Mouse (Mus musculus): Measurements from ENCODE around the gene Srprb. TPM values are rescaled to one million over a fixed set of nuclear protein-coding genes. Genes with fewer than 3 reads are reported as not detected.
"Not testable (repeated sequence)": the region's sequence is repeated elsewhere in the genome, so short reads cannot be mapped to it uniquely, and the experiment has no call there.

Gene Srprb
- total RNA-seq, 2 experiments from 2014 or later: 4.7 to 8.0 TPM

DNA sequence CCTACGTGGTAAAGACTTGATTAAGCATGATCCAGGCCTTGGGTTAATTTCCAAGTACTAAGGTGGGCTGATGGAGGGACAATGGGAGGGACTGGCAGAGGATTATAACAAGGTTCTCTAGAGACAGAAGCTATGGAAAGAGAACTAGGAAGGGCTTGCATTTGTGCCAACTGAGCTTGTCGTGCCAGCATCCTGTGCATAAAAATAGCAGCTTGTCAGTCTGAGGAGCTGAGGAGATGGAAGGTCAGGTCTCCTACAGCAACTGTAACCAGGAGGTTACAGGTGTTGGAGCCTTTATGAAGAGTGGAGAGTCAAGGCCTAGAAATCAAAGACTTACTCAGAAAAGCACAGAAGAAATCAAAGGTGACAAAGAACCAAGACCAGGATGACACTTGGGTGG lies 11.7 kb upstream of the Srprb start:
- ATAC-seq (replicated peaks; ENCODE audit: low FRiP score, poor library complexity, severe bottlenecking): no peak

DNA sequence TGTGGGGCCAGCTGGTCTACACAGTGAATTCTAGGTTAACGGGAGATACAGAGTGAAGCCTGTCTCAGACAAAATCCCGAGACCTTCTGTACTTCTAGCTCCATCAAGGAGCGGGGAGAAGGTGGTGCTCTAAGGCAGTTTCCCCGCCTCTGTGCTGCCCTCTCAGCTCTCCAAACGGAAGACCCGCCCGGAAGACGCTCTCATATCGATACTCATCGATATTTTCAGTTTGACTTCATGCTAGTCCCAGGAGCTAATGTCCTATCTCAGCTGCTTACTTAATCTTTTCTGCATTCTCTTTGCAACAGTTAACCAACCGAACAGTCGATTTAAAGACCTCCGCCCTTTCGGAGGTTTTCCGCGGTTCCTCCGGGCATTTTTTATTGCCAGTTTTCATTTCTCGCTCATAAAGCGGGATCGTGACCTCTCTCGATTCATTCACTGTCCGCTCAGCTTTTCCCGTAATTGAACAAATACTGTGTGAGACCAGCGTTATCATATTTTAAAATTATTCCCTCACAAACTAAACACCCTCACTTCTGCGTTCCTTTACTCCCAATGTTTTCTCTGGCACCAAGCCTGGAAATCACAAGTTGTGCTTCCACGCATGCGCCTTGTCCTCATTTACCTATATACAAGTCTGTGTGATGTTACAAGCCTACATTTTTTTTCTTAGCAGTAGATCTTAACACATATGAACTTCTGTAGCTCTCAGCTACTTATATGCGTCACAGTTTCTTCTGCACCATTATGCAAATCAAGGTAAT lies 10.9 kb upstream of the Srprb start:
- no peak for ATAC-seq (replicated peaks; ENCODE audit: low FRiP score, poor library complexity, severe bottlenecking)

DNA sequence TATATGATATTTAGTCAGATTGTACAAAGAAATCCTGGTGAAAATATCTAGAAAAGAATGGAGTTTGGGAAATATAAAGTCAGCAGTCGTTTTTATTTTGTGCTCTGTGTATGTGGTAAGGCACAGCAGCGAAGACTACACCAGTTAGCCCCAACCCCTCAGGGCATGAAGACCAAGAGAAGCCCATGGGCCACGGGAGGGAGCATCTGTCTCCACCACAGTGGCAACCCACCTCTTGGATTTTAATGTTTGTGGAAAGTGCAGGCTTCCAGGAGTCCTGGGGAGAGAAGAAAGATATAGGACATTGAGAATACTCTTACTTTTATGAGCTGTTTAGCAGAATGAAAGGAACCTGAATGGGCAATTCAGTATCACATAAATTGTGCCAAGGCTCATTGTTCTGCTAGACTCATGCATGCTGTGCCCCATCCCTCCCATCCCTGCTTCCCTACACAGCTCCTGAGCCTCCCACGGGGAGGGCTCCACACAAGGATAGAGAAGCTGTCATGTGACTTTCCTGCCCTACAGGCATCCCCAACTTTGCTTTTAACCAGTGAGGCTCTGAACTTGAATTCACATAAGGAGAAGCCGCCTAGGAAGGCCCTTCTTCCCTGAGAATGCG lies 7.0 kb upstream of the Srprb start:
- no peak for ATAC-seq (replicated peaks; ENCODE audit: low FRiP score, poor library complexity, severe bottlenecking)

DNA sequence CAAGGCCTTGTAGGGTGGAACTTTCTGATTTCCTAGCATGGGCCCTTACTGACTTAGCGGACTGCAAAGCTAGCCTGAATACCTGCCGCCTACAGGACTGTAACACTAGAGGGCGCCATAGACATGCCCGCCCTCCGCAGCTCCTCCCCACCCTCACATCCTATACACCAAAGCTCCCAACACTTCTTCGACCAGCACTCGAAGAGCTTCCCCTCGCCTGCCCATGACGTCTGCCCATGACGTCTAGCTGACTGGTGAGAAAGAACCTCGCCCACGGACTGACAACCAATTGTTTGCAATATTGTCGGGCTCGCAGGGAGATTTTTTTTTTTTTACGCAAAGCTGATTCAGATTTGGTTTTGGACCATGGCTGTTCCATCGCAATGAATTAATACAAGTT lies 5.9 kb upstream of the Srprb start:
- ATAC-seq (replicated peaks; ENCODE audit: low FRiP score, poor library complexity, severe bottlenecking): peak; percentile 97

DNA sequence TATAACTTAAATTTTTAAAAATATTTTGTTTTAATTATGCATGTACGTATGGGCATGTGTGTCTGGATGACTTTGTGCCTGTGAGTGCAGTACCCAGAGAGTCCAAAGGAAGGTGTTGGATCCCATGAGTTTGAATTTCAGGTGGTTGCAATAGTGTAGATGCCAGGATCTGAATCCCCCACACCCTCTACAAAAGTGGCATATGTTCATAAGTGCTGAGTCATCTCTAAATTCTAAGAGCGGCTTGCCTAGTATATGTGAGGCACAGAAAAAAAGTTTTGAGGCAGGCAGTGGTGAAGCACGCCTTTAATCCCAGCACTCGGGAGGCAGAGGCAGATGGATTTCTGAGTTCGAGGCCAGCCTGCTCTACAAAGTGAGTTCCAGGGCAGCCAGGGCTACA lies 3.8 kb upstream of the Srprb start:
- ATAC-seq (replicated peaks; ENCODE audit: low FRiP score, poor library complexity, severe bottlenecking): no peak

DNA sequence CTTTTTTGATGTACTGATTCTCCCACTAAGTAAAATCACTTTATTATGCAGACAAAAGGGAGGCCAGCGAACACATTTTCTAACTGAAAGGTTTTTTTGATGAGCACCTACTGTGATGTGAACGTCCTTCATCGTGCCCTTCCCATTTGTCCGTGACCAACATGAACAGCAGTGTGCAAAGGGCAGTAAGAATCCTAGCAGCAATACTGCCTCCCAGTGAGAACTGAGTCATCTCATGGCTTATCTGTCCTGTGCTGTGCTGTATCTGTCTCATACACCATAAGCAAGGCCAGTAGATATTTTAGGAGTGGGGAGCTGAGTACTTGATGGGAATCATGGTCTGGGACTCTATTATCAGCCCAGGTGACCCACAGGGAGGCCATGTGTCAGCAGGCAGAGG lies 13.5 kb downstream of the Srprb start:
- no peak for ATAC-seq (replicated peaks; ENCODE audit: low FRiP score, poor library complexity, severe bottlenecking)

DNA sequence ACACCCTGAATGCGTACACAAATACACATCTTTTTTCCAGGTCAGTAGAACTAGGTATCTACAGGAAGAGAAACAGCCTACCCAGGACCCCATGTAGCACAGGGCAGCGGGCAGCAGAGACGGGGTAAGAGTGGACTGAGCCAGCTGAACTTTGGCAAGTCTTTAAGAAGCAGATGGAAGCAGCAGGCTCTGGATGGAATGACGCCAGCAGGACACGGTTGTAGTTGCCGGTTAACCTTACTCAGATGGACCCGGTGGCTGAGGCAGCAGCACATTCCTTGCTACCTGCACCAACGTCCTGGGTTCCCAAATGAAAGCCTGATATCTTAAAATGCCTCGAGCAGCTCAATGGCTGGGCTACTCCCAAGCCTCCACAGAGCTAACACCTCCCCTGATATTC lies 15.2 kb downstream of the Srprb start:
- no peak for ATAC-seq (replicated peaks; ENCODE audit: low FRiP score, poor library complexity, severe bottlenecking)

DNA sequence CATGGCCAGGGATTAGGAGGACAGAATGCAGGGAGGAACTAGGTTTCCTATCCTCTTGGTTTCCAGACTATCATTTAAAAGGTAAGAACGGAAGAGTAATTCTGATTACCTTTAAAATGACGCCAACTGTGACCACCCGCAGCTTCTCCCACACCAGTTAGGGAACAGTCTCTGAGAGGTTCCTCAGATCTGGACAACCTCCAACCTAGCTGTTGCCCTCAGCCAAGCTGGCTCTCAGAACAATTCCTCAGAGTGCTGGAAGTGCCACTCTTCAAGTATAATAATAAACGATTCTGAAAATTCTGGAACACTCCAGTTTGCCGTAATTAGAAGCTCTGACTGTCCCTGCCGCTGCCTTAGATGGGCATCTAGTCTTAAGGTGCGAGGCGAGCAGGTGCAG lies 16.0 kb downstream of the Srprb start:
- no peak for ATAC-seq (replicated peaks; ENCODE audit: low FRiP score, poor library complexity, severe bottlenecking)

DNA sequence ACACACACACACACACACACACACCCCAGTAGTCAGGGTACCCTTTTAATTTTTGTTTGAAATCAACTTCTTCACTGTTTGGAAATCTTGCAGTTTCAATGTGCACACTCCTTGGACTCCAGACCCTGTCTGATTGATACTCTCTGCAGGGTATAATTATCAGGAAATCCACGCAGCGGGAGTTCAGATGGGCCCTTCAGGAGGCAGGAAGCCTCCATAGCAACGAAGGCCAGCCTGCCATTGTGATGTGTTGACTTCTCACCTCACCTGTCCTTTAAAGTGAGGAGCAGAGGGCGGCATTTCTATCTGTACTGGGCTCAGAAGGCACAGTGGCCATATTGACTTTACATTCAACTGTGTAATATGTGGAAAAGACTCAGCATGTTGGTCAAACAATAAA lies 17.1 kb downstream of the Srprb start:
- no peak for ATAC-seq (replicated peaks; ENCODE audit: low FRiP score, poor library complexity, severe bottlenecking)

DNA sequence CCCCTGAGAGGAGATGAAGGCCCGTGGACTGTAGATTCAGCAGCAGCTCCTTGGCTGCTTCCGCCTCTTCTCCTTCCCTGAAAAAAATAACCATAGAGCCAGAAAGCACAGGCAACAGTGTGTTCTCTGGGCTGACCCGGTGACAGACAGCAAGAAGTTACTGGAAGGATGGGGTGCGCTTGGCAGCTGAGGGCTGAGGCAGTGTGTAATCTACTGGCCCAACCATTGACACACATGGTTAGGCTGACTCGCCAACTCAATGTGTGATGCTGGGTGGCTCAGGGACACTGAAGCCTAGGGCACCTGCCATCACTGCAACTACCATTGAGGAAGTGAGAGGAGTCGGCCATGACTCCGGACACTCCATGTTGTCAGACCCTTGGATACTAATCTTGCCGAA lies 20.1 kb downstream of the Srprb start:
- ATAC-seq (replicated peaks; ENCODE audit: low FRiP score, poor library complexity, severe bottlenecking): no peak

DNA sequence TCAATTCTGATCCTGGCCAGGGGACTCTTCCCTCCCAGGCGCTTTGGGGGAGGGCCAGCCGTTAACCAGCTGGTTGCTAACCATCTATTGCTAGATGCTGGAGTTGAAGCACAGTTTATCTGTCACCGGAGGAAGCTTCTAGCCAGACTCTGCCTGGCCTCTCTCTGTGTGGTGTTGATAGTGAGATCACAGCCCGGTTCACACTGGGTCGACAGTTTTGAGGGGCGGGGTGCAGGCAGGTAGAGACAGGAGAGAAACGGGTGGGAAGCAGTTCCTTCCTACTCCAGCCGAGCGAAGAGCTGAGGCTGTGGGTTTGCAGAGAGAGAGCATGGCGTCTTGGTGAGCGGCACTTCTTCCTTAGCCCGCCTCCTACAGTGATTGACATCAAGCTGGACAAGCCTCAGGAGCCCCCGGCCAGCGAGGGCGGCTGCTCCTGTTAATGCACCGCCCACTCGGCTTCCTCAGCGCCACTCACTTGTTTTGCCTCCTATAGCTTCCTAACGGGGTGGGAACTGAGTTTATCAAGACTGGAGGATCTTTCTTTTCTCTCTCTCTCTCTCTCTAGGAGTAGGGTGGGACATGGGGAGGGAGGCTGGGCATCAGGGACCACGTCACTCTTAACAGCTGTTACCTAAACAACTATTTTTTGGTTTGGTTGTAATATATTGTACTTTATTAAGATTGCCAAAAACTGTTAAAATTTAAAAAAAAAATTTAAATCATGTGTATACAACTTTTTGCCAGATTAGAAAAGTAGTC lies 21.0 kb downstream of the Srprb start:
- peak; percentile 53 for ATAC-seq (replicated peaks; ENCODE audit: low FRiP score, poor library complexity, severe bottlenecking)

DNA sequence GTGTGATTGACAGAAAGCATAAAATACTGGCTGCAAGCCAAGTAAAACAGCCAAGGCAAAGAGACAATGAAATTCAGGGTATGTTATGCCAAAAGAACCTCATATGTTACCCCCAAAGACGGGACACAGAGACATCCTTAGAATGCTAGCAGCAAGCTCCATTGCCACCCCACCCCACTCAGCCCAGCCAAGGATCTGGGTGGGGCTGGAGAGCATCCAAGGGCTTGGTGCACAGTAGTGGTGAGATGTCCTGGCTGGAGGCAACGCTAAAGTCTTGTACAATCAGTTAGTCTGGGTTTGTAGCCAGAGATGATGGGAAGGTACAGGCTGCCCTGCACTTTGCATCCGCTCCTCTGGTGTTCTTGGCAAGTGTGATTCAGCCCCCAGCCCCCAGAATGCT lies 21.6 kb downstream of the Srprb start:
- peak; percentile 72 for ATAC-seq (replicated peaks; ENCODE audit: low FRiP score, poor library complexity, severe bottlenecking)

DNA sequence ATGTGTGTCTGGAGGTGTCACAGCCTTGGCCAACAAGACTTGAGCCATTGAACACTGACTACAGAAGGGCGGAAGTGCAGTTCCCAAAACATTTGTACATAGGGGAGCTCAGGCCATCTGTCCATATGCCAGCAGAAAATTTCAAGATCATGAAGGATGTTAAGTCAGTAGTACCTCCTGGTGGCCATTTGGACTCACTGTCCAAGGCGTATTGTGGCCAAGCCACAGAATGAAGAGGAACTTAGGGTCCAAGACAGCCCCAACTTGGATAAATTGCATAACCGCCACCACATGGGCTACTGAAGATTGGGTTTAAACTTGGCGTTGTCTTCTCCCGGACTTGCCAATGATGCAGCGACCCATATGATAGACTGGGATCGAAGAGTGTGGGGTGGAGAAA lies 26.2 kb downstream of the Srprb start:
- ATAC-seq (replicated peaks; ENCODE audit: low FRiP score, poor library complexity, severe bottlenecking): no peak

DNA sequence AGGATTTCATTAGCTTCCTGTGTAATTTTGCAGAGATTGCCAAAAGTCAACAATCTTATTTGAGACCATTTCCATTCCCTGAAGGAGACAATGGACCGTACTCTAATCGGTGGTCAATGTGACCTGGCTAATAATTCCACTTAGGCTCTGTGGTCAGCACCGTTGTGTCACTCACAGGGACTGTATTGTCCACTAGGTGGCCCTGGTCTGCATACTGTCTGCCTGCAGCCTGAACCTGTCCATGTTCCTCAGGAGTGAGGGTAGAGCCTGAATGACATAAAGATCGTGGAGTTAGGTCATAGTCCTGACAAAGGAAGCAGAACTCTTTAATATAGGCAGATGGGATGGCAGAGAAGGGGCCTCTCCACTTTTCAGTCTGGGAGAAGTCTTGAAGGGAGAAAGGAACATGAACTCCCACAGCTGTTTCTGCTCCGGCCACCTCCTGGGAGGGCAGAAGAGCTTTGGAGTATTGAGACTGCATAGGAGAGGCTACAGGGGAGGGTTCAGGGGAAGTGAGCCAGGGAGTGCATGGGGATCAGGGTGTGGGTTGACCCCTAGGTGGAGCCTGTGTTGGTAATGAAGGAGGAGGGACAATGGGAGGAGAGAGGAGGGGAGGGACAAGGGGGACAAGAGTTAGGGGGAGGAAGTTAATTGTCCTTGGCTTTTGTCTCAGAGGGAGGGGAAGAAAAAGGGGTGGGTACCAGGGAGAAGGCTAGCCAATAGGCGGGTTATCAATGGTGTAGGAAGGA lies 27.0 kb downstream of the Srprb start:
- no peak for ATAC-seq (replicated peaks; ENCODE audit: low FRiP score, poor library complexity, severe bottlenecking)

DNA sequence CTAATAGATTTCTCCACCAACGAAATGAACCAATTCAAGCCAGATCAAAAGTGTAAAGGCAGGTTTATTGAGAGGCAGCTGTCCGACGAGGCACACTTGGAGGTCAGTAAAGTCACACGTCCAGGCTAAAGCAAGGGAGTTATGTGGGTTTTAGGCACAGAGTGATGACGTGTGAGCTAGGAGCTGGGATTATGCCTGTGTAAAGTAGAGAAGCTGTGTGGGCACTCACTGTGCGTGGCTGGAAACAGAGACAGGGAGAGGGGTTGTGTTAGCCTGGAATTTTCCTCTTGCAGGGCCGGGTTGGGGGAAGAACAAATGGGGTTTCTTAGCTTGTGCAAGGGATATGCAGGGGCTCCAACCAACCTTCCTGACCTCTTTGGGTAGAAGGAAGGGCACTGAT lies 33.2 kb downstream of the Srprb start:
- no peak for ATAC-seq (replicated peaks; ENCODE audit: low FRiP score, poor library complexity, severe bottlenecking)

DNA sequence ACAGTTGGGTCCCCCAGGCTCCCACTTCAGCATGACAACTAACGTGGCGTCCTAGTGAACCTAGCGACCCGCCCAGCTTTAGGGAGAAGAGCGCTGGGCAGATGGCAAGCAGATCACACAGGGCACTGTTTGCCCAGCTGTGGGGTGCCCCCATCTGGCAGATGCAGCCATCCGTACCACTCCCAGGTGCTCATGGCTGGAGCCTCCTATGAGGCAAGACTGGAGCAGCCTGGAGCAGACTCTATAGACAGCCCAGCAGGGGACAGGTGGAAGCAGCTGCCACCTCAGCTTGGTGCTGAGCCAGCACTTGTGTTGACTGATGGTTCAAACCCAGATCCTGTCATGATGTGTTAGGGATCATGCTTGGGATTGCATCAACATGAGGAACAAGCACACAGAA lies 33.9 kb downstream of the Srprb start:
- ATAC-seq (replicated peaks; ENCODE audit: low FRiP score, poor library complexity, severe bottlenecking): no peak

DNA sequence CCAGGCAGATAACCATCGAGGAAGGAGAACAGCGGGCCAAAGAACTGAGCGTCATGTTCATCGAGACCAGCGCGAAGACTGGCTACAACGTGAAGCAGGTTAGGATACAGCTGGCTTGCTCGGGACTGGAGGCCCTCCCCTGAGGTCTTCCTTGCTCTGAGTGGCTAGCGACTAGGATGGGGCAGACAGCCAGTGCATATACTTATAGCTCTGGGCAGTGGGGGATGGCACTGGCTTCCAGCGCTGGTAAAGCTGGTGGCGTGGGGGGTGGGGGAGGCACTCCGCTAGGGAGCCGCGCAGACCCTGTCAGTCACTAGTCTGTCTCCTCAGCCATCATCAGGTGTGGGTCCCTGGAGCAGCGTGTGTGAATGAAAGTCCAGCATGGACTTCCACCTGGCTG lies 38.1 kb downstream of the Srprb start:
- no peak for ATAC-seq (replicated peaks; ENCODE audit: low FRiP score, poor library complexity, severe bottlenecking)

DNA sequence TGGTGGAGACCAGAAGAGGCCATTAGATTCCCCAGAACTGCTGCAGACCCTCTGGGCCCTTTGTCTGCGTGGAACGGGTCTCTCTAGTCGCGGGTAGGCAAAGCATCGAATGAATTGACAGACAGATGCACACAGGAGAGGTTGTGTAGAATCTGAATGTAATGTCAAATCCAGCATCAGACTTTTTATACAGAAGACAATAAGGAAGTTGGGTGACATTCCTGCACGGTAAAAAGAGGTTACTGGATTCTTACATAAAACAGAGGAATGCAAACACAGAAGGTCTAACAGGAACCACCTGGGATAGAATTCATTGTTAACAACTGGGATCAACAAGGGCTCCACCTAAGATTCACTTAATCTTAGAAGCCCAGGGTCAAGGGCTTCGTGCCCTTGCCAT lies 46.8 kb downstream of the Srprb start:
- ATAC-seq (replicated peaks; ENCODE audit: low FRiP score, poor library complexity, severe bottlenecking): not testable (repeated sequence)

DNA sequence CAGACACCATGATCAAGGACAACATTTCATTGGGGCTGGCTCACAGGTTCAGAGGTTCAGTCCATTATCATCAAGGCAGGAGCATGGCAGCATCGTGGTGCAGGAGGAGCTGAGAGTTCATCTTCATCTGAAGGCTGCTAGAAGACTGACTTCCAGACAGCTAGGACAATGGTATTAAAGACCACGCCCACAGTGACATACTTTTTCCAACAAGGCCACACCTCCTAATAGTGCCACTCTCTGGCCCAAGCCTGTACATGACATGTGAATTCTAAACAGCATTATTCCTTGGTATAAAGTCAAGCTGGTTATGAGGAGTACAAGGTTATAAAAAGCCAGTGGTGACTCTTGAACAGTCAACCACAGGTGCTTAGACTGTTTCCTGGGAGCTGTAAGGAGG lies 47.4 kb downstream of the Srprb start:
- ATAC-seq (replicated peaks; ENCODE audit: low FRiP score, poor library complexity, severe bottlenecking): no peak

DNA sequence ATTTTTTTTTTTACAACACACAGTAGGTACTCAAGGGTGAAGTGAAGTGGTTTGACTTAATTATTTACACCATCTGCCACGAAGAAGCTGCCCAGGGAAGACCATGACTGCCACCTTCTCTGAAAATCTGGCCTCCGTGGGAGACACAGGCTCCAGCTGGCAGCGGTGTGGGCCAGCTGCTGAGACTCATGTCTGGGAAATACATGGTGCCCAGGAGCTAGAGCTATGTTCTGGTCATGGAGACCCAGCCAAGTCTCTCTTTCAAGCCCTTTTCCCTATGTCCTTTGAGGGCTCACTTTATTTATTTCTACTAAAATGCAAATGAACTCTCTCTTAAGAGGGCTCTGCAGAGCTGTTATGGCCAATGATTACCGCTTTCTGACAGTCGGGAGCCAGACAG lies 48.7 kb downstream of the Srprb start:
- ATAC-seq (replicated peaks; ENCODE audit: low FRiP score, poor library complexity, severe bottlenecking): no peak
